Mouse (Mus musculus): ENCODE measurements around the gene Crip2. TPM values are rescaled to one million over a fixed set of nuclear protein-coding genes. Genes with fewer than 3 reads are reported as not detected.

Gene Crip2
- total and polyA plus RNA-seq, 3 experiments = 1.3 to 9.5 TPM; not detected in 1

- peak; percentile 87 for ATAC-seq (ENCODE audit: extremely low read depth, insufficient number of reproducible peaks, low FRiP score, poor library complexity, severe bottlenecking)
- H3K4me1 ChIP-seq (ENCODE audit: insufficient read depth, low read depth, low read length) = peaks cover 91% of the 10 kb centered on the region
- peaks cover 16% of the 10 kb centered on the region for H3K9me3 ChIP-seq (replicated peaks)
- TF ChIP-seq POLR2AphosphoS5 (IDR thresholded peaks at IDR 0.05; ENCODE audit: insufficient replicate concordance, low read depth, low read length) (no peak), TAL1 (conservative IDR thresholded peaks at IDR 0.05; ENCODE audit: low read depth, low read length) (peak; percentile 84)
- peaks cover 90% of the 10 kb centered on the region for H3K36me3 ChIP-seq (replicated peaks)
- H3K27me3 ChIP-seq (ENCODE audit: insufficient read depth, low read length) = no peaks in the 10 kb centered on the region
- peak; percentile 83 for DNase-seq (ENCODE audit: low spot score)
- H3K4me3 ChIP-seq (ENCODE audit: low read depth, low read length) = no peak overlapping the region; the same call in 1 of the 2 replicates
These were observed 32.5 kb upstream of the Crip2 start for GRCm38 (mm10) chr12:113107431-113108124.

- Histone ChIP-seq H3K9me3 (replicated peaks) (peaks cover 16% of the 10 kb centered on the region), H3K4me1 (ENCODE audit: insufficient read depth, low read depth, low read length) (peaks cover 91% of the 10 kb centered on the region), H3K4me3 (ENCODE audit: low read depth, low read length) (peak overlapping the region; percentile 7; the same call in 1 of the 2 replicates), H3K36me3 (replicated peaks) (peaks cover 90% of the 10 kb centered on the region), H3K27me3 (ENCODE audit: insufficient read depth, low read length) (no peaks in the 10 kb centered on the region)
- no peak for TF ChIP-seq GATA1 (IDR thresholded peaks at IDR 0.05; ENCODE audit: borderline replicate concordance, low read length)
- TF ChIP-seq POLR2AphosphoS5 (IDR thresholded peaks at IDR 0.05; ENCODE audit: insufficient replicate concordance, low read depth, low read length) = peak; percentile 65; the same call in 1 of the 2 replicates
- DNase-seq (ENCODE audit: low spot score) (no peak), ATAC-seq (ENCODE audit: extremely low read depth, insufficient number of reproducible peaks, low FRiP score, poor library complexity, severe bottlenecking) (no peak)
These were observed 31.3 kb upstream of the Crip2 start for GRCm38 (mm10) chr12:113108528-113109283.

- no peak for DNase-seq (ENCODE audit: low spot score)
- H3K9me3 ChIP-seq (replicated peaks) = peaks cover 12% of the 10 kb centered on the region
- H3K4me3 ChIP-seq (ENCODE audit: low read depth, low read length) = no peak overlapping the region
- TF ChIP-seq CTCF (IDR thresholded peaks at IDR 0.05; ENCODE audit: low read depth, low read length) = no peak
- TF ChIP-seq POLR2AphosphoS5 (IDR thresholded peaks at IDR 0.05; ENCODE audit: insufficient replicate concordance, low read depth, low read length) = no peak
- TF ChIP-seq GATA2 (IDR thresholded peaks at IDR 0.05; ENCODE audit: borderline replicate concordance, low read depth, low read length) = no peak
- no peak for TF ChIP-seq TAL1 (conservative IDR thresholded peaks at IDR 0.05; ENCODE audit: low read depth, low read length)
- TF ChIP-seq GATA1 (IDR thresholded peaks at IDR 0.05; ENCODE audit: borderline replicate concordance, low read length) = no peak
- H3K4me1 ChIP-seq (ENCODE audit: insufficient read depth, low read depth, low read length) = peaks cover 90% of the 10 kb centered on the region
- peaks cover 90% of the 10 kb centered on the region for H3K36me3 ChIP-seq (replicated peaks)
- ATAC-seq (ENCODE audit: extremely low read depth, insufficient number of reproducible peaks, low FRiP score, poor library complexity, severe bottlenecking) = no peak
- H3K27me3 ChIP-seq (ENCODE audit: insufficient read depth, low read length) = no peaks in the 10 kb centered on the region
These were observed 30.2 kb upstream of the Crip2 start for GRCm38 (mm10) chr12:113109801-113110200.

GRCm38 (mm10) chr12:113114141-113114540 is 25.9 kb upstream of the Crip2 start:
- TF ChIP-seq CTCF (IDR thresholded peaks at IDR 0.05; ENCODE audit: low read depth, low read length) = no peak
- TF ChIP-seq GATA2 (IDR thresholded peaks at IDR 0.05; ENCODE audit: borderline replicate concordance, low read depth, low read length) = no peak
- TF ChIP-seq POLR2AphosphoS5 (IDR thresholded peaks at IDR 0.05; ENCODE audit: insufficient replicate concordance, low read depth, low read length) = no peak
- TF ChIP-seq TAL1 (conservative IDR thresholded peaks at IDR 0.05; ENCODE audit: low read depth, low read length) = no peak
- no peak for TF ChIP-seq GATA1 (IDR thresholded peaks at IDR 0.05; ENCODE audit: borderline replicate concordance, low read length)
- DNase-seq (ENCODE audit: low spot score) = no peak
- Histone ChIP-seq H3K27me3 (ENCODE audit: insufficient read depth, low read length) (no peaks in the 10 kb centered on the region), H3K9me3 (replicated peaks) (no peaks in the 10 kb centered on the region), H3K4me3 (ENCODE audit: low read depth, low read length) (no peak overlapping the region), H3K4me1 (ENCODE audit: insufficient read depth, low read depth, low read length) (peaks cover 70% of the 10 kb centered on the region), H3K36me3 (replicated peaks) (peaks cover 95% of the 10 kb centered on the region)
- no peak for ATAC-seq (ENCODE audit: extremely low read depth, insufficient number of reproducible peaks, low FRiP score, poor library complexity, severe bottlenecking)

- TF ChIP-seq POLR2AphosphoS5 (IDR thresholded peaks at IDR 0.05; ENCODE audit: insufficient replicate concordance, low read depth, low read length) (no peak), GATA2 (IDR thresholded peaks at IDR 0.05; ENCODE audit: borderline replicate concordance, low read depth, low read length) (no peak), GATA1 (IDR thresholded peaks at IDR 0.05; ENCODE audit: borderline replicate concordance, low read length) (no peak), CTCF (IDR thresholded peaks at IDR 0.05; ENCODE audit: low read depth, low read length) (no peak), TAL1 (conservative IDR thresholded peaks at IDR 0.05; ENCODE audit: low read depth, low read length) (no peak)
- Histone ChIP-seq H3K27me3 (ENCODE audit: insufficient read depth, low read length) (no peaks in the 10 kb centered on the region), H3K9me3 (replicated peaks) (no peaks in the 10 kb centered on the region), H3K36me3 (replicated peaks) (peaks cover 95% of the 10 kb centered on the region), H3K4me3 (ENCODE audit: low read depth, low read length) (no peak overlapping the region), H3K4me1 (ENCODE audit: insufficient read depth, low read depth, low read length) (peaks cover 66% of the 10 kb centered on the region)
- no peak for DNase-seq (ENCODE audit: low spot score)
- ATAC-seq (ENCODE audit: extremely low read depth, insufficient number of reproducible peaks, low FRiP score, poor library complexity, severe bottlenecking) = no peak
These were observed 25.0 kb upstream of the Crip2 start for GRCm38 (mm10) chr12:113114856-113115538.
